Mouse (Mus musculus): ENCODE results near the gene Grcc10.
A peak's percentile ranks its signal among the peaks of the same experiment; 100 is the strongest.

The Grcc10 gene

GRCm38 (mm10) chr6:124740888-124741761, at the start of gene Grcc10:
Grcc10 (minus strand) TSS chr6:124741374.
- peak; percentile 72 for DNase-seq (ENCODE audit: low read depth, low spot score)

- no peak for DNase-seq (ENCODE audit: low read depth, low spot score)
These were observed 48.9 kb upstream of the Grcc10 start for GRCm38 (mm10) chr6:124790121-124790520.

- no peak for DNase-seq (ENCODE audit: low read depth, low spot score)
These were observed 48.3 kb upstream of the Grcc10 start for GRCm38 (mm10) chr6:124789519-124789918.

- DNase-seq (ENCODE audit: low read depth, low spot score): no peak
These were observed 46.5 kb upstream of the Grcc10 start for GRCm38 (mm10) chr6:124787722-124788121.

GRCm38 (mm10) chr6:124786756-124787420, 45.7 kb upstream of the Grcc10 start:
- no peak for DNase-seq (ENCODE audit: low read depth, low spot score)

- DNase-seq (ENCODE audit: low read depth, low spot score): no peak
These were observed 41.3 kb upstream of the Grcc10 start for GRCm38 (mm10) chr6:124782436-124782835.

GRCm38 (mm10) chr6:124780917-124781316, 39.7 kb upstream of the Grcc10 start:
- no peak for DNase-seq (ENCODE audit: low read depth, low spot score)

- no peak for DNase-seq (ENCODE audit: low read depth, low spot score)
These were observed 38.8 kb upstream of the Grcc10 start for GRCm38 (mm10) chr6:124779984-124780416.

- no peak for DNase-seq (ENCODE audit: low read depth, low spot score)
These were observed 38.2 kb upstream of the Grcc10 start, which contains the start of gene Lrrc23 for GRCm38 (mm10) chr6:124779222-124779983. Lrrc23 (minus strand) TSS chr6:124779727.

GRCm38 (mm10) chr6:124770511-124770910, 29.3 kb upstream of the Grcc10 start:
- DNase-seq (ENCODE audit: low read depth, low spot score): no peak

GRCm38 (mm10) chr6:124770013-124770412, 28.8 kb upstream of the Grcc10 start:
- DNase-seq (ENCODE audit: low read depth, low spot score): no peak

GRCm38 (mm10) chr6:124769101-124769765, 28.1 kb upstream of the Grcc10 start, which contains the start of gene Eno2:
Eno2 (minus strand) TSS chr6:124769673.
- no peak for DNase-seq (ENCODE audit: low read depth, low spot score)

GRCm38 (mm10) chr6:124768704-124769044, 27.5 kb upstream of the Grcc10 start:
- DNase-seq (ENCODE audit: low read depth, low spot score): no peak

- DNase-seq (ENCODE audit: low read depth, low spot score): no peak
These were observed 26.9 kb upstream of the Grcc10 start for GRCm38 (mm10) chr6:124767920-124768703.

- no peak for DNase-seq (ENCODE audit: low read depth, low spot score)
These were observed 26.4 kb upstream of the Grcc10 start for GRCm38 (mm10) chr6:124767536-124767919.

GRCm38 (mm10) chr6:124765951-124766350, 24.8 kb upstream of the Grcc10 start:
- no peak for DNase-seq (ENCODE audit: low read depth, low spot score)

GRCm38 (mm10) chr6:124759259-124759658, 18.1 kb upstream of the Grcc10 start:
- peak; percentile 42 for DNase-seq (ENCODE audit: low read depth, low spot score)

GRCm38 (mm10) chr6:124758849-124759232, 17.7 kb upstream of the Grcc10 start:
- no peak for DNase-seq (ENCODE audit: low read depth, low spot score)

- no peak for DNase-seq (ENCODE audit: low read depth, low spot score)
These were observed 17.0 kb upstream of the Grcc10 start for GRCm38 (mm10) chr6:124757909-124758848.

Data from c-Kit-negative CD71-positive TER-119-positive erythroid progenitor cells, embryonic 14.5 days (primary cell).